Comparison of ENCODE assay signal across 15 mouse cellular contexts in genomic region chr13:53463946-53464345, GRCm38 (mm10). TPM values are rescaled to one million over a fixed set of nuclear protein-coding genes. Genes with fewer than 3 reads are reported as not detected.
DNase-seq lines count a peak whose midpoint lies in the region; ATAC-seq lines count a peak whose summit lies in the region.
"Had no signal": no experiment of that assay in that cellular context is flagged by ENCODE, and none has a peak within 500 bp of the region (broad histone marks: within the 10 kb centered on the region; RNA-seq: fewer than 3 reads in every experiment).

No protein-coding gene starts in this region.

- DNase-seq in heart, adult 9 months (ENCODE audit: low spot score in 2 of 2), result no peak
- DNase-seq in embryonic facial prominence, embryonic 10.5 days (ENCODE audit: low spot score), result no peak
- peak; percentile 40 for DNase-seq in limb, embryonic 10.5 days (ENCODE audit: low spot score)
- DNase-seq in adrenal gland, adult (ENCODE audit: inconsistent age in 2 of 2, low spot score in 1 of 2), result no peak
- no peak for DNase-seq in right cerebral cortex, postnatal 14 days
- DNase-seq in right cerebral cortex, postnatal 4 days, result no peak
- DNase-seq: B cell, adult 2 months; forebrain, postnatal 0 days; kidney, adult 11 months; kidney, postnatal 14 days had no signal

- no peaks in the 10 kb centered on the region for H3K9me3 ChIP-seq in heart, embryonic 11.5 days (replicated peaks; ENCODE audit: control insufficient read depth, low read length)
- no peaks in the 10 kb centered on the region for H3K9me3 ChIP-seq in embryonic facial prominence, embryonic 10.5 days
- H3K9me3 ChIP-seq in embryonic facial prominence, embryonic 15.5 days (replicated peaks), result no peaks in the 10 kb centered on the region
- no peaks in the 10 kb centered on the region for H3K9me3 ChIP-seq in limb, embryonic 10.5 days (replicated peaks)

- peak overlapping the region; percentile 66 for H3K4me2 ChIP-seq in heart, embryonic 11.5 days
- peak overlapping the region; percentile 24; the same call in 1 of the 2 replicates for H3K4me2 ChIP-seq in embryonic facial prominence, embryonic 15.5 days (replicated peaks)

- H3K36me3 ChIP-seq in heart, embryonic 11.5 days (ENCODE audit: control insufficient read depth, insufficient read depth, low read length), result no peaks in the 10 kb centered on the region
- 0 out of 2 replicates have a peak, but pooled peaks cover 3% of the 10 kb centered on the region for H3K36me3 ChIP-seq in embryonic facial prominence, embryonic 10.5 days (replicated peaks)
- no peaks in the 10 kb centered on the region for H3K36me3 ChIP-seq in embryonic facial prominence, embryonic 15.5 days
- H3K36me3 ChIP-seq in limb, embryonic 10.5 days, result no peaks in the 10 kb centered on the region

- H3K4me3 ChIP-seq in heart, embryonic 11.5 days (ENCODE audit: low read depth, low read length), result no peak overlapping the region; the same call in 1 of the 2 replicates
- H3K4me3 ChIP-seq in embryonic facial prominence, embryonic 10.5 days, result peak overlapping the region; percentile 50
- no peak overlapping the region for H3K4me3 ChIP-seq in embryonic facial prominence, embryonic 15.5 days (replicated peaks)
- H3K4me3 ChIP-seq in limb, embryonic 10.5 days, result peak overlapping the region; percentile 48

- H3K27ac ChIP-seq in heart, embryonic 11.5 days (ENCODE audit: low read depth, low read length), result no peak overlapping the region
- peak overlapping the region; percentile 77 for H3K27ac ChIP-seq in embryonic facial prominence, embryonic 10.5 days (replicated peaks)
- H3K27ac ChIP-seq in embryonic facial prominence, embryonic 15.5 days (replicated peaks), result peak overlapping the region; percentile 34; the same call in 1 of the 2 replicates
- H3K27ac ChIP-seq in limb, embryonic 10.5 days, result peak overlapping the region; percentile 73
- H3K27ac ChIP-seq: liver, embryonic 14.5 days had no signal

- no peak for ATAC-seq in heart, embryonic 11.5 days (replicated peaks; ENCODE audit: insufficient number of reproducible peaks, low FRiP score, low TSS enrichment)
- no peak for ATAC-seq in embryonic facial prominence, embryonic 15.5 days (ENCODE audit: insufficient number of reproducible peaks, low FRiP score, low TSS enrichment, low read depth)
- ATAC-seq: forebrain, postnatal 0 days; lung, postnatal 0 days; Patski had no signal

- H3K9ac ChIP-seq in heart, embryonic 11.5 days (ENCODE audit: low read depth, low read length), result no peak overlapping the region
- H3K9ac ChIP-seq in embryonic facial prominence, embryonic 15.5 days, result no peak overlapping the region
- H3K9ac ChIP-seq: forebrain, postnatal 0 days; liver, embryonic 14.5 days had no signal

- H3K4me1 ChIP-seq in heart, embryonic 11.5 days (ENCODE audit: control insufficient read depth, insufficient read depth, low read length), result peaks cover 7% of the 10 kb centered on the region; the same call in 1 of the 2 replicates
- H3K4me1 ChIP-seq in embryonic facial prominence, embryonic 10.5 days, result peaks cover 65% of the 10 kb centered on the region
- H3K4me1 ChIP-seq in embryonic facial prominence, embryonic 15.5 days, result peaks cover 33% of the 10 kb centered on the region
- peaks cover 71% of the 10 kb centered on the region for H3K4me1 ChIP-seq in limb, embryonic 10.5 days

- WGBS in heart, embryonic 11.5 days (ENCODE audit: insufficient replicate concordance), result 9% methylated on average over 10 of the region's 10 CpGs
- 2% methylated on average over 10 of the region's 10 CpGs for WGBS in embryonic facial prominence, embryonic 10.5 days
- 31% methylated on average over 10 of the region's 10 CpGs for WGBS in embryonic facial prominence, embryonic 15.5 days
- 2% methylated on average over 10 of the region's 10 CpGs for WGBS in limb, embryonic 10.5 days

- peaks cover 56% of the 10 kb centered on the region for H3K27me3 ChIP-seq in heart, embryonic 11.5 days (ENCODE audit: control insufficient read depth, insufficient read depth, low read length)
- peaks cover 99% of the 10 kb centered on the region for H3K27me3 ChIP-seq in embryonic facial prominence, embryonic 10.5 days (replicated peaks; ENCODE audit: low read depth, poor library complexity, severe bottlenecking)
- H3K27me3 ChIP-seq in embryonic facial prominence, embryonic 15.5 days, result peaks cover 72% of the 10 kb centered on the region
- H3K27me3 ChIP-seq in limb, embryonic 10.5 days (ENCODE audit: low read depth, poor library complexity, severe bottlenecking), result peaks cover 94% of the 10 kb centered on the region

RNA-seq across cellular contexts. Expression of gene Msx2, which starts 8.9 kb away (rescaled TPM):
- polyA plus RNA-seq in heart, embryonic 11.5 days (2014; fragmentation: Nextera tagmentation; extraction: Ambion mirVana), result 10.8 and 10.9 TPM in 2 replicates
- 41.4 and 57.6 TPM in 2 replicates for polyA plus RNA-seq in embryonic facial prominence, embryonic 10.5 days (2016; fragmentation: Nextera tagmentation; extraction: Ambion mirVana)
- polyA plus RNA-seq in embryonic facial prominence, embryonic 15.5 days (2015; fragmentation: Nextera tagmentation; extraction: Ambion mirVana), result 19.3 and 22.9 TPM in 2 replicates
- 32.2 and 42.0 TPM in 2 replicates for polyA plus RNA-seq in limb, embryonic 10.5 days (2016; fragmentation: Nextera tagmentation; extraction: Ambion mirVana)
- polyA plus RNA-seq: Patski had no signal

Comparison
In these comparisons a context has a peak if more than half of its experiments do, and no peak if none do; other contexts are left out.
1. H3K4me3 ChIP-seq: peak in embryonic facial prominence, embryonic 10.5 days (single experiment) and limb, embryonic 10.5 days (single experiment); none in heart, embryonic 11.5 days (single experiment) and embryonic facial prominence, embryonic 15.5 days (single experiment).